ENCODE assay signal across 10 mouse cellular contexts in the genomic region with DNA sequence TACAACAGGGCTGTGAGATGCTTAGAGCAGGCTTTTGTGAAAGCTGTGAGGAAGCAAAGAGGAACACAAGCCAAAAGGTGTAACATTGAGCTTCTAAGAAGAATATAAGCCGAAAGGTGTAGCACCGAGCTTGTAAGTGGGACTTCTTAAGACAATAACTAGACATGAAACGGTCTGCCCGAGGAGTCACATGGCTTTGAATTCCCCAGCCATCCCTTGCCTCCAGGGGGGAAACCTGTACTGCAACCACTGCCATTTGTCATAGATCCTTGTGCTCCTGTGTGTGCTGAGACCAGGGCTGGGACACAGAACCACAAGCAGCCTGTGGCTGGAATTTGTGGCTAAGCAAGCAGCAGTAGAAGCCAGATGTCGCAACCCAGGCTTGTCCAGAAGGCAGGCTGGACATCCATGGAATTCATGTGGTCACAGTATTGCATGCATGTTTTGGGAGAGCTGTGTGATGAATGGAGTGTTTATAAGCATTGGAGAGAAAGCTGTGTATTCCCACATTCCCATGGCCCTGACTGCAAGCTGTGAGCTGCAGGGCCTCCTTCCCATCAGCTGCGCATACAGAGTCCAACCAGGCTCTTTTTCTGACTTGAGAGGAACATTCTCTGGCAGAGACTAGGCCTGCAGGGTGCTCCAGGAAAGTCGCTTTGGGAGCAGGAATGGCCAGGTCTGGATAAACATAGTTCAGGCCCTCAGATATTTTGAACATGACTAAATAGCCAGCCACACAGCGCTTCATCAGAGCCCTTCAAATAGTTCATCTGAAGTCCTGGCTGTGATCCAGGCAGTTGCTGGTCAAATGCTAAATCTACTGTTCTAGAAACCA. TPM values are rescaled to one million over a fixed set of nuclear protein-coding genes. Genes with fewer than 3 reads are reported as not detected.
DNase-seq lines count a peak whose midpoint lies in the region; ATAC-seq and TF ChIP-seq lines count a peak whose summit lies in the region.
"Had no signal": no experiment of that assay in that cellular context is flagged by ENCODE, and none has a peak within 500 bp of the region (broad histone marks: within the 10 kb centered on the region; RNA-seq: fewer than 3 reads in every experiment).

No protein-coding gene starts in this region.

- no peak for TF ChIP-seq POLR2A in embryonic fibroblast, embryonic 13.5 days (IDR thresholded peaks at IDR 0.05; ENCODE audit: low read depth, low read length)

- H3K36me3 ChIP-seq in heart, embryonic 14.5 days (ENCODE audit: control insufficient read depth, insufficient read depth, low read length), result no peaks in the 10 kb centered on the region
- H3K36me3 ChIP-seq in lung, embryonic 15.5 days, result no peaks in the 10 kb centered on the region
- H3K36me3 ChIP-seq in hindbrain, embryonic 14.5 days (replicated peaks; ENCODE audit: control insufficient read depth, insufficient read depth), result no peaks in the 10 kb centered on the region
- no peaks in the 10 kb centered on the region for H3K36me3 ChIP-seq in forebrain, embryonic 12.5 days (replicated peaks)

- WGBS in heart, embryonic 14.5 days, result 57% methylated on average over 8 of the region's 8 CpGs
- 42% methylated on average over 8 of the region's 8 CpGs for WGBS in lung, embryonic 15.5 days
- 82% methylated on average over 8 of the region's 8 CpGs for WGBS in hindbrain, embryonic 14.5 days
- 89% methylated on average over 8 of the region's 8 CpGs for WGBS in forebrain, embryonic 12.5 days

- TF ChIP-seq CTCF in embryonic fibroblast, embryonic 13.5 days (IDR thresholded peaks at IDR 0.05; ENCODE audit: borderline replicate concordance, insufficient read depth, low read length), result no peak

- peak; percentile 92 for DNase-seq in Muller cell, postnatal 12 days (ENCODE audit: inconsistent ontology term)
- DNase-seq in hindbrain, embryonic 14.5 days (ENCODE audit: low spot score), result no peak
- no peak for DNase-seq in neural tube, embryonic 10.5 days (ENCODE audit: extremely low spot score, low spot score)
- DNase-seq in urinary bladder, adult 18-20 months (ENCODE audit: low spot score in 2 of 2), result no peak

- no peak overlapping the region for H3K4me2 ChIP-seq in heart, embryonic 14.5 days (ENCODE audit: low read length)
- H3K4me2 ChIP-seq in lung, embryonic 15.5 days, result no peak overlapping the region
- no peak overlapping the region for H3K4me2 ChIP-seq in hindbrain, embryonic 14.5 days (replicated peaks)
- H3K4me2 ChIP-seq in forebrain, embryonic 12.5 days, result no peak overlapping the region

- no peaks in the 10 kb centered on the region for H3K9me3 ChIP-seq in heart, embryonic 14.5 days (ENCODE audit: control insufficient read depth, low read length)
- no peaks in the 10 kb centered on the region for H3K9me3 ChIP-seq in lung, embryonic 15.5 days
- H3K9me3 ChIP-seq in hindbrain, embryonic 14.5 days (ENCODE audit: control insufficient read depth, low read length), result no peaks in the 10 kb centered on the region
- H3K9me3 ChIP-seq in forebrain, embryonic 12.5 days, result no peaks in the 10 kb centered on the region

- peak; percentile 13; the same call in 1 of the 2 replicates for ATAC-seq in heart, embryonic 14.5 days (ENCODE audit: insufficient number of reproducible peaks, insufficient read depth, low FRiP score, low read depth)
- peak; percentile 91 for ATAC-seq in lung, embryonic 15.5 days (ENCODE audit: borderline replicate concordance, extremely low read depth, low FRiP score, low TSS enrichment)
- no peak for ATAC-seq in hindbrain, embryonic 14.5 days (ENCODE audit: low FRiP score)
- ATAC-seq in forebrain, embryonic 12.5 days (ENCODE audit: low FRiP score), result no peak

- no peaks in the 10 kb centered on the region for H3K27me3 ChIP-seq in heart, embryonic 14.5 days (ENCODE audit: control insufficient read depth, insufficient read depth, low read length)
- no peaks in the 10 kb centered on the region for H3K27me3 ChIP-seq in lung, embryonic 15.5 days
- H3K27me3 ChIP-seq in hindbrain, embryonic 14.5 days (ENCODE audit: control insufficient read depth, insufficient read depth, low read length), result no peaks in the 10 kb centered on the region
- H3K27me3 ChIP-seq in forebrain, embryonic 12.5 days, result no peaks in the 10 kb centered on the region

- H3K9ac ChIP-seq in heart, embryonic 14.5 days (ENCODE audit: low read length), result peak overlapping the region; percentile 14; the same call in 1 of the 2 replicates
- no peak overlapping the region; the same call in 1 of the 2 replicates for H3K9ac ChIP-seq in lung, embryonic 15.5 days
- no peak overlapping the region for H3K9ac ChIP-seq in hindbrain, embryonic 14.5 days
- H3K9ac ChIP-seq in forebrain, embryonic 12.5 days, result no peak overlapping the region

- no peak overlapping the region for H3K4me3 ChIP-seq in embryonic fibroblast, embryonic 13.5 days (ENCODE audit: insufficient read depth, low read length)
- no peak overlapping the region for H3K4me3 ChIP-seq in heart, embryonic 14.5 days (ENCODE audit: control insufficient read depth in 1 of 2, insufficient read depth in 1 of 2, low read depth in 1 of 2, low read length in 2 of 2)
- H3K4me3 ChIP-seq in lung, embryonic 15.5 days, result no peak overlapping the region
- no peak overlapping the region for H3K4me3 ChIP-seq in hindbrain, embryonic 14.5 days (replicated peaks; ENCODE audit: low read length)
- no peak overlapping the region for H3K4me3 ChIP-seq in forebrain, embryonic 12.5 days (replicated peaks)

- H3K4me1 ChIP-seq in embryonic fibroblast, embryonic 13.5 days (ENCODE audit: control insufficient read depth, insufficient read depth, low read length), result peaks cover 11% of the 10 kb centered on the region
- peaks cover 23 to 31% of the 10 kb centered on the region in 2 experiments for H3K4me1 ChIP-seq in heart, embryonic 14.5 days (ENCODE audit: control insufficient read depth in 2 of 2, insufficient read depth in 2 of 2, low read length in 2 of 2)
- H3K4me1 ChIP-seq in lung, embryonic 15.5 days, result peaks cover 29% of the 10 kb centered on the region
- no peaks in the 10 kb centered on the region for H3K4me1 ChIP-seq in hindbrain, embryonic 14.5 days (replicated peaks; ENCODE audit: control insufficient read depth, insufficient read depth, low read length)
- H3K4me1 ChIP-seq in forebrain, embryonic 12.5 days, result no peaks in the 10 kb centered on the region

- H3K27ac ChIP-seq in embryonic fibroblast, embryonic 13.5 days (ENCODE audit: insufficient read depth, low read length), result peak overlapping the region; percentile 88
- H3K27ac ChIP-seq in heart, embryonic 14.5 days (replicated peaks in 1 of 2; ENCODE audit: control insufficient read depth in 1 of 2, insufficient read depth in 1 of 2, low read depth in 2 of 2, low read length in 2 of 2), result peak overlapping the region; percentile 79 to 84
- H3K27ac ChIP-seq in lung, embryonic 15.5 days, result peak overlapping the region; percentile 87
- no peak overlapping the region for H3K27ac ChIP-seq in hindbrain, embryonic 14.5 days
- H3K27ac ChIP-seq in forebrain, embryonic 12.5 days, result no peak overlapping the region

RNA-seq across cellular contexts. Expression of a gene that starts 13.8 kb away (rescaled TPM):
- 124 and 179 TPM in 2 replicates for polyA plus RNA-seq in embryonic fibroblast, embryonic 13.5 days (2011; ENCODE audit: insufficient read length, low read depth, missing spikeins)
- polyA plus RNA-seq in heart, embryonic 14.5 days (2014; fragmentation: Nextera tagmentation; extraction: Ambion mirVana), result 88.7 and 95.6 TPM in 2 replicates
- 238 and 261 TPM in 2 replicates for polyA plus RNA-seq in lung, embryonic 15.5 days (2015; fragmentation: Nextera tagmentation; extraction: Ambion mirVana)
- 39.7 and 41.1 TPM in 2 replicates for polyA plus RNA-seq in hindbrain, embryonic 14.5 days (2014; fragmentation: Nextera tagmentation; extraction: Ambion mirVana)
- 14.9 and 20.5 TPM in 2 replicates for polyA plus RNA-seq in forebrain, embryonic 12.5 days (2016; fragmentation: Nextera tagmentation; extraction: Ambion mirVana)

RNA-seq across cellular contexts. Expression of a gene that starts 53.6 kb away (rescaled TPM):
- not detected in 2 replicates for polyA plus RNA-seq in embryonic fibroblast, embryonic 13.5 days (2011; ENCODE audit: insufficient read length, low read depth, missing spikeins)
- polyA plus RNA-seq in heart, embryonic 14.5 days (2014; fragmentation: Nextera tagmentation; extraction: Ambion mirVana), result not detected in 2 replicates
- polyA plus RNA-seq in lung, embryonic 15.5 days (2015; fragmentation: Nextera tagmentation; extraction: Ambion mirVana), result 0.15 and 0.16 TPM in 2 replicates
- polyA plus RNA-seq in hindbrain, embryonic 14.5 days (2014; fragmentation: Nextera tagmentation; extraction: Ambion mirVana), result 0.15 TPM in 1 of 2 replicates, not detected in the other
- polyA plus RNA-seq in forebrain, embryonic 12.5 days (2016; fragmentation: Nextera tagmentation; extraction: Ambion mirVana), result not detected in 2 replicates
- polyA plus RNA-seq: kidney, embryonic 14.5 days; liver, embryonic 16.5 days had no signal

Comparison
In these comparisons a context has a peak if more than half of its experiments do, and no peak if none do; other contexts are left out.
1. H3K27ac ChIP-seq: peak in embryonic fibroblast, embryonic 13.5 days (single experiment), heart, embryonic 14.5 days (2 of 2) and lung, embryonic 15.5 days (single experiment); none in hindbrain, embryonic 14.5 days (single experiment) and forebrain, embryonic 12.5 days (single experiment).
2. ATAC-seq: peak in heart, embryonic 14.5 days (single experiment) and lung, embryonic 15.5 days (single experiment); none in hindbrain, embryonic 14.5 days (single experiment) and forebrain, embryonic 12.5 days (single experiment).